Mouse (Mus musculus) megakaryocyte, embryonic 14.5 days (primary cell): Measurements from ENCODE around the gene Sh3bgrl. TPM values are rescaled to one million over a fixed set of nuclear protein-coding genes. Genes with fewer than 3 reads are reported as not detected.

Experiments used
- H3K27me3 ChIP-seq: replicated peaks from 2 replicates; pipeline ENCODE3; 2012; ENCODE audit warnings: inconsistent platforms
- H3K36me3 ChIP-seq: replicated peaks from 2 replicates; pipeline ENCODE3; 2012; ENCODE audit warnings: low read length, inconsistent platforms, mixed read lengths
- H3K4me1 ChIP-seq: 2 replicates; pipeline ENCODE4 v1.6.1; 2012; ENCODE audit warnings: inconsistent platforms
- H3K4me3 ChIP-seq: replicated peaks from 2 replicates; pipeline ENCODE3; 2012; ENCODE audit warnings: moderate library complexity, mild to moderate bottlenecking, inconsistent platforms
- H3K9me3 ChIP-seq: 2 replicates; pipeline ENCODE4 v1.6.1; 2012; ENCODE audit warnings: inconsistent platforms
- FLI1 ChIP-seq: IDR thresholded peaks from 2 replicates; pipeline ENCODE4 v1.6.1; 2012; ENCODE audit warnings: low read length, inconsistent platforms, mixed read lengths
- GATA1 ChIP-seq: IDR thresholded peaks from 3 replicates; pipeline ENCODE4 v1.6.1; 2012; ENCODE audit warnings: mixed read lengths, low read length, inconsistent platforms, borderline replicate concordance
- polyA plus RNA-seq: library from polyadenylated mRNA; stranded (reverse); fragments of >175 nt; gene quantifications from 2 replicates; pipeline ENCODE4 v1.2.3, GENCODE M21; 2012; ENCODE audit warnings: low replicate concordance; ENCODE audit not compliant: insufficient read depth

Sh3bgrl gene
- polyA plus RNA-seq, 1 experiment: 5.4 TPM

DNA sequence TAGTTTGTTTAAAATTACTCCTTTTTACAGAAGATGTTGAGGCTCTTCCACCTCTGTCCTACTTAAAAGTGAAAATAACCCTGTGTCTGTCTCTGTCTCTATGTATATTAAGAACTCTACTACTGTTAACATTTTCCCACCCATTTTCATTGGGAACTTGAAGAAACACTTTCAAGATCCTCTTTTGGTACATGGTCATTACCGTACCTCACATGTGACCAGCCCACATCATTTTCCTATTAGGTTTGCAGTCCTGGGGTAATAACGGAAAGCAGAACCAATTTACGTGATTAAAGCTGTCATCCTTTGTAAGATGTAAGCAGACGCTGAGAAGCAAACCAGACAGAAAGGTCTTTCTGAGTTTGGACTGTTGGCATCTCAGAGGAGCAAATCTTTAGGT, 101.3 kb downstream of the Sh3bgrl start, which contains the start of gene Gm6377:
TSS of gene Gm6377 (plus strand) at position 289 of the 400 bp plus-strand sequence.
- no peak within 1 kb of the TSS for H3K4me3 ChIP-seq
- no peaks in the 10 kb centered on the region for H3K36me3 ChIP-seq
- no peak for TF ChIP-seq GATA1
- no peak for TF ChIP-seq FLI1
- peaks cover 1% of the 10 kb centered on the region for H3K4me1 ChIP-seq
- H3K27me3 ChIP-seq: no peaks in the 10 kb centered on the region
- no peaks in the 10 kb centered on the region for H3K9me3 ChIP-seq

GRCm38 (mm10) chrX:109207843-109208242, 112.7 kb downstream of the Sh3bgrl start:
- no peaks in the 10 kb centered on the region for H3K4me1 ChIP-seq
- no peaks in the 10 kb centered on the region for H3K9me3 ChIP-seq
- no peak for TF ChIP-seq FLI1

DNA sequence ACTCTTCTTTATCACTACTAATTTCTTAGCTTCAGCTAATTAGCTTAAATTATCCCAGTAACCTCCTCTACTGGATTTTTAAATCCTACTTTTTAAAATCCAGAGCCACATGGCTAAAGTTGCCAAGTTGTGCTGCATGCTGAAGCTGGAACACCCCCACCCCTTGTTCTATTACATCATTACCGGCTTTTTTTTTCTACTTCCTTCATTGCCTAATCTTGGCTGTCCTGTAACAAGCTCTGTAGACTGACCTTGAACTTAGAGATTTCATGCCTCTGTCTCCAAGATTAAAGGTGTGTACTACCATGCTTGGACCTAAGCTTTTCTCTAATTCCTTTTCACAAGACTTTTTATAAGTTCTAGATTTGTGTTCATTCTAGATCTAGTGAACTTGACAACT, 133.6 kb downstream of the Sh3bgrl start:
- Histone ChIP-seq H3K27me3 (peaks cover 5% of the 10 kb centered on the region), H3K4me3 (no peak overlapping the region), H3K36me3 (no peaks in the 10 kb centered on the region), H3K9me3 (peaks cover 2% of the 10 kb centered on the region; the same call in 1 of the 2 replicates), H3K4me1 (no peaks in the 10 kb centered on the region)
- TF ChIP-seq GATA1: no peak
- TF ChIP-seq FLI1: no peak

More at GRCm38 (mm10) chrX:109207843-109208242, 112.7 kb downstream of the Sh3bgrl start:
- no peaks in the 10 kb centered on the region for H3K27me3 ChIP-seq
- no peaks in the 10 kb centered on the region for H3K36me3 ChIP-seq
- no peak overlapping the region for H3K4me3 ChIP-seq

DNA sequence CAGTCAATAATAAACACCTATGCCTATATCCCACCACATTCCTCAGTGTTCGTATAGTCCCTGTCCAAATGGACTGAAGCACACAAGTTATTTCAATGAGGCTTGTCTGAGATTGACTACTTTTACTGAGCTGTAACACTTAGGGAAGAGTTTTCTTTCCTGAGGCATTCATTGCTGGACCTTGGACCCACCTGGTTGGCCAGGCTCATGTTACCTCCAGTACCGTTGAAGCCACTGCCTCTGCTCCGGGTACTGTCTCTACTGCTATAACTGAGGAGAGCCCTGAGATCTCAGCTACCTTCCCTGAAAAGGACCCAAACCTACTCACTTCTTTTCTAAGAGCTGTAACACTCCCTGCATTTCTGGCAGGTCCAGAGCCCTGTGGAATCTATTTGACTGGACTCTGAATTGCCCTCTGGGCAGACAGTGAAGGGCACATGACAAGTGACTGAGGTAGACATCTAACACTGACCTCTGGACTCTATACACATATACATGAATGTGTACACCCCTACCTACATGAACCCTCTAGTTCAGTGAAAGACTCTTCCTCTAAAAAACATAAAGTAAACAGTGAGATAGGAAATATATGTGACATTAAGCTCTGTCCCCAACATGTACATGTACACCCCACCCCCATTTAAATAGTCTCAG, 140.3 kb downstream of the Sh3bgrl start:
- Histone ChIP-seq H3K27me3 (peaks cover 1% of the 10 kb centered on the region), H3K4me1 (no peaks in the 10 kb centered on the region), H3K36me3 (no peaks in the 10 kb centered on the region), H3K4me3 (no peak overlapping the region), H3K9me3 (peaks cover 2% of the 10 kb centered on the region; the same call in 1 of the 2 replicates)
- no peak for TF ChIP-seq FLI1
- TF ChIP-seq GATA1: no peak

DNA sequence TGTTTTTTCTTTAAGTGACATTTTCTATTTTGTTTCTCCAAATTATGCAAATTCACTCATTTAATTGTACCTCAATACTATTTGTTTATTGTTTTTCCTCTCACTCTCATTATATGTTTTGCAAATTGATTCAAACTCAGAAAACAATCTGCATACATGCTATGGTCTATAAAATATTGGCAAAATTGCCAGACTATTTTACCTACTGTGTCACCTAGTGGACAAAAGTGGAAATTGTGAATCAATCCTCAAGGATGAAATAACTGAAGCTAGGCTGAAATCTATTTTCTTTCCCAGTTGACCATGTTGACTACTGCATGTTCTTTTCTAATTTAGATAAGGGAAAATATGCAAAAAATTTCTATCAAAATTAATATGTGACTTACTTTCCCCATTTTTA, 143.0 kb downstream of the Sh3bgrl start:
- no peaks in the 10 kb centered on the region for H3K9me3 ChIP-seq
- H3K36me3 ChIP-seq: no peaks in the 10 kb centered on the region
- TF ChIP-seq FLI1: no peak
- TF ChIP-seq GATA1: no peak

More for the DNA sequence above, 143.0 kb downstream of the Sh3bgrl start:
- Histone ChIP-seq H3K4me1 (no peaks in the 10 kb centered on the region), H3K27me3 (no peaks in the 10 kb centered on the region), H3K4me3 (no peak overlapping the region)

Other genes with a start within 250 kb of the Sh3bgrl start
- gene Hmgn5, start 82.0 kb upstream of the Sh3bgrl start, polyA plus RNA-seq: 1.8 and 20.8 TPM in 2 replicates
- not detected in 2 replicates for gene Gm6377, start 101.4 kb downstream of the Sh3bgrl start, polyA plus RNA-seq